Mouse (Mus musculus) lung, postnatal 10 days (tissue): ENCODE measurements around the gene Rusc2.
A peak's percentile ranks its signal among the peaks of the same experiment; 100 is the strongest.

ENCODE experiments used
- DNase-seq: peaks from one replicate; pipeline ENCODE4 v3.0.0; 2021

The Rusc2 gene

DNA sequence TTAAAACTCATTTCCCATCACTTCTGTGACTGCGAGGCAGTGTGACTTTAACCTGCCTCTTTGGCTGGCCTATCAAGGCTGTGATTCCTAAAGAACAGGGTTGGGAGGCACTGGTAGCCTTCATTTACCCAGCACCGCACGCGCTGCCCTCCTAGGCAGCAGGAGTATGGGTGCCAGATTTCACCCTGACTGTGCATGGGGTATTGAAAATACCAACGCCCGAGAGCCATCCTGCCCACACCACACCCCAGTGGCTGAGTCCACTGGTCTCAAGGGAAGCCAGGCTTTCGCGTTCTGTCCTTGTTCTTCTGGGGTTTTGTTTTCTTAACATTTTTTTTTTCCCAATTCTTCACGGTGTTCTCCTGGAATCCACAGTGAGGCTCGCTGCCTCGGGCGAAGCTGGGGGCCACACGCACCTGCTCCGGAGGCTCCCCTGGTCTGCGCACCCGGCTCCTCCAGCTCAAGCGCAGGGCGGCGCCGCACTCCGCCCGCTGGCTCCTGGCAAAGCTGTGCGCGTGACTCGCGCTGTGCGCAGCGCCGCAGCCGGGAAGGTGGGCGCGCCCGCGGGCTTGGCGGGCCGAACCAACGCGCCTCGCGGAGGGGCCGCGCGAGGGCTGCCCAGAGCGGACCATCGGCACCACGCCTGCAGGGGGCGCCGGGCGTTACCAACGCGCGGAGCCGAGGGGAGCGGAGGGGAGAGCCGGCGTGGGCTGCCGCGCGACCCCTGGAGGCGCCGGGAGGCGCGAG lies at the start of gene Rusc2:
Gene Rusc2 (plus strand): TSS at position 572 of the 747 bp plus-strand sequence.
- peak; percentile 94 for DNase-seq

DNA sequence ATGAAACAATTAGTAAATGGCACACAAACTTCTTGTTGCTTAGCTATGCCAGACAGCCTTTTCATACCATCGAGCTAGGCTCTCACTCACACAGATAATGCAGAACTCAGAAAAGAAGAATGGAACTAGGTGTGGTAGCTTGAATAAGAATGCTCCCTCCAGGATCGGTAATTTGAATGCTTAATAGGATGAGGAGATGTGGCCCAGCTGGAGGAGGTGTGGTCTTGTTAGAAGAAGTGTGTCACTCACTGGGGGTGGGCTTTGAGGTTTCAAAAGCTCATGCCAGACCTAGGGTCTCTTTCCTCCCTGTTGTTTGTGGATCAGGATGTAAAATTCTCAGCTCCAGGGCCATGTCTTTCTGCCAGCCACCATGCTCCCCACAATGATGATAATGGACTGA lies 47.0 kb upstream of the Rusc2 start:
- DNase-seq, result no peak

DNA sequence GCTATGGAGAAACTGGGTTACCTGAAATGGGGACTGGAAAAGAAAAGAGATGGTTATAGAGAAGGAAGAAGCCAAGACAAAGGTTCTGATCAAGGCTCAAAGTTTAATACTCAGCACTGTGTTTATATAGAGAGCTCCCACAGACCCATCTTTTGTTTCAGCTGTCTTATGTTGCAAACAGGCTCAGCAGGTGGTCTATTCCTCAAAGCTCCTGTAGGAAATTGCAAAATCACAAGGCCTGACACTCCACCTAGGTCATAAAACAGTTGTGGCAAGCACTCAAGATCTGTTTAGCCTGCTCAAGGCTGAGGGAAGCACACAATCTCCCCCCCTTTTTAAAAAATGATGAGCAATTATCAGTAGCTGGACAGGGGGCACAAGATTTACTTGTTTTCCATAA lies 45.6 kb upstream of the Rusc2 start:
- no peak for DNase-seq

DNA sequence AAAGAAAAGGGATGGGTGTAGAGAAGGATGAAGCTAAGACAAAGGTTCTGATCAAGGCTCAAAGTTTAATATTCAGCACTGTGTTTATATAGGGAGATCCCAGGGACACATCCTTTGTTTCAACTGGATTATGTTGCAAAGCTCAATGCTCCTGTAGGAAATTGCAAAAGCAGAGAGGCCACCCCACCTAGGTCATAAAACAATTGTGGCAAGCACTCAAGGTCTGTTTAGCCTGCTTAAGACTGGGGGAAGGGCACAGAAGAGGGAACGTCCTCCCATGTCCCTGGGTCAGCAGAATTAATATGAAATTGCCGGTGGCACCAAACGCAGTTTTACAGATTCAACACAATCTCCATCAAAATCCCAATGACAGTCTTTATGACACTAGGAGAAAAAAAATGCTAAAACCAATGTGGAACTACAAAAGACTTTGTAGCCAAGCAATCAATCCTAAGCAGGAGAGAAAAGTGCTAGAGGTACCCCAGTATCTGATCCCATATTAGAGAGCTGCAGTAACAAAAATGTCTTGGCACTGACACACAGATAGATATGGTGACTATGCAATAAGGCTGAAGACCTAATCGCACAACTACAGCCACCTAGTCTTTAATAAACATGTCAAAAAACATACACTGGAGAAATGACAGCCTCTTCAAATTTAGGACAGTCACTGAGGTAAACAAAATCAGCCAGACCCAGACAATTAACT lies 41.5 kb upstream of the Rusc2 start:
- DNase-seq, result peak; percentile 46

DNA sequence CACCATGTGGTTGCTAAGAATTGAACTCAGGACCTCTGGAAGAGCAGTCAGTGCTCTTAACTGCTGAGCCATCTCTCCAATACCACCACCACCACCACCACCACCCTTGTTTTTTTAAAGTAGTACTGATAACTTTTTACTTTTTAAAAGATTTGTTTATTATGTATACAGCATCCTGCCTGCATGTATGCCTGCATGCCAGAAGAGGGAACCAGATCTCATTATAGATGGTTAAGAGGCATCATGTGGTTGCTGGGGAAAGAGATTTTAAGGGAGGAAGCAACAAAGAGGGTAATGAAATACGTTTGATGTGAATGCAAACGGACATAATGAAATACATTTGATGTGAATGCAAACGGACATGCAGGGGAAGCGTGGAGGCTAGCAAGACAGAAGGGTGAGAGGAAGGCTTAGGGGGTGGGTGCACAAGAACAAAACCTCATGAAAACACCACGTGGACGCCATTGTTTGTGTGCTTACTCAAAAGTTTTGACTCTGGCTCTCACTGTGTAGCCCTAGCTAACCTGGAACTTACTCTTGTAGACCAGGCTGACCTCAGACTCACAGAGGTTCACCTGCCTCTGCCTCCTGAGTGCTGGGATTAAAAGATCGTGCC lies 40.4 kb upstream of the Rusc2 start:
- DNase-seq, result no peak

DNA sequence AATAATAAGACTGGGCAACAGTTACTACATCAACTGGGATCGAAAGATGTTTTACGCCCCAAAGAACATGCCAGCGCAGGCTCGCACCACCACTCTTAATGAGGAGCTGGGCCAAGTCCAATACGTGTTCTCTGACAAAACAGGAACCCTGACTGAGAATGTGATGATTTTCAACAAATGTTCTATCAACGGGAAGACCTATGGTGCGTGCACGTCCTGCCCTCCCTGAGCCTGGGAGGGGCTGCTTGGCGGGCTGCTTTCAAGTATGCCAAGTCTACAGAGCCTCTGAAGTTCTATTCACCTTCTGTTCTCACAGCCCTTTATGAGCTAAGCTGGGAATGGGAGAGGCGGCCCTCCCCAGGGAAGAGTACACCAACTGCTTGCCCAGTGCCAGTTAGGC lies 39.3 kb upstream of the Rusc2 start:
- no peak for DNase-seq

DNA sequence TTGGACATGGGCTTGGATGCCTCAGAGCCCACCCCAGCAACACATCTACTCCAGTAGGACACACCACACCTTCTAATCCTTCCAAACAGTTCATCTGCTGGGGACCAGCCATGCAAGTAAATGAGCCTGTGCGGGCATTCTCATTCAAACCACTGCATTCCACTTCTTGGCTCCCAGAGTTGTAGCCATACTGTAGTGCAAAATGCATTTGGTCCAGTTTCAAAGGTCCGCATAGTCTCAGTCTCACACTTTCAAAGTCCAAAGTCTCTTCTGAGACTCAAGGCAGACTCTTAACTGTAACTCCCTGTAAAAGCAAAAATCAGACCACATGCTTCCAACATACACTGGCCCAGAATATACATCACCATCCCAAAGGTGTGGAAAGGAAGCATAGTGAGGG lies 36.8 kb upstream of the Rusc2 start:
- DNase-seq, result no peak

DNA sequence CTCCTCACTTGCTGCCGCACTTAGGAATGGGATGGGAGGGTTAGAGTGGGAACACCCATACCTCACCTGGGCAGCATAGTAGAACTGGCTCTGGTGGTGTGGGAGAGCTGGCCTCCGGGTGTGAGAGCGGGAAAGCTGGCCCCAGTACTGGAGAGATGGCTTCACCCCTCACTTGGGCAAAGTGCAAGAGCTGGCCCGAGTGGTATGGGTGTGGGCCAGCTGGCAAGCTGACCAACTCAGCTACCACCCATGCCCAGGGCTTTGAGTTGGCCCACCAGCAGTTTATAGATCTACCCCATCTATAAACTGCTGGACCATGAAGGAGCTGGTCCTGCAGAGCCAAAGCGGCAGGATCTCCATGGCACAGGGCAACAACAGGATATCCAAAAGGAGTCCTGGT lies 32.6 kb upstream of the Rusc2 start:
- DNase-seq, result no peak

DNA sequence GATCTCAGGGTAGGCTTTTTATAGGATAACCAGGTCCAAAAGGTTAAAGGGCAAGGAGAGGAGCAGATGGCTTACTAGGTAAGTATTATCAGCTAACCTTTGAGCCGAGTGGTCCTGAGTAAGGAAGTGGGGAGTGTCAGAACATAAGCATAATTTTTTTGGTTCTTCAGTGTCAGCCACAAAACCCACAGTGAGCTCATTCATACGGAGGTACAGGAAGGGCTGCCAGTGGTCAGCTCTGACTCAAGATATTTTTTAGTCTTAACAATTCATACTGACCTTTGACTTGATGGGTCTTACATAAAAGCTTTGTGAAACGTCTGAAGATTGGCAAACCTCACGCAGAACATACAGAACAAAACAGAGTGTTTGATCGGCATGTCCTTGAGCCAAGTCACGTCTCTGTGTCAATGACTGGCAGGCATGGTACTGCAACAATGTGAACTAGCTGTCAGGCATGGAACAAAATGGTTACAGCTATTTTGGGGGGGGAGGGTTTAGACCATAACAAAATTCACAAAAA lies 31.7 kb upstream of the Rusc2 start:
- no peak for DNase-seq

DNA sequence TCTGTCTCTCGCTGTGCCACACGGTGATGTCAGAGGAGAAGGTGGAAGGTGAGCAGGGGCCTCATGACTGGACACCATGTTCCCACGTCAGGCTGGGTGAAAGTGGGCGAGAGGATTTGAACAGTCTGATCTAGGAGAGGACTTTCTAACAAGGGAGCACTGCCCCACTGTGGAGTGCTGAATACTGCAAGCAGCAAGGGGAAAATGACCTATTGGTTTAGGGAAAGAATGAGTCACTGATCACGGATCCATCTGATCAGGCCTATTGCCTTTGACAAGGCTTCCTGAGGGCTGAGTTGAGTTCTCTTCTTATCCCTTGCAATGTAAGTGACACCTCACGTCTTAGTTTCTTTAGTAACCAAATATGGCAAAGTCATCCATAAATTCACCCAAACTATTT lies 28.1 kb upstream of the Rusc2 start:
- DNase-seq, result no peak

DNA sequence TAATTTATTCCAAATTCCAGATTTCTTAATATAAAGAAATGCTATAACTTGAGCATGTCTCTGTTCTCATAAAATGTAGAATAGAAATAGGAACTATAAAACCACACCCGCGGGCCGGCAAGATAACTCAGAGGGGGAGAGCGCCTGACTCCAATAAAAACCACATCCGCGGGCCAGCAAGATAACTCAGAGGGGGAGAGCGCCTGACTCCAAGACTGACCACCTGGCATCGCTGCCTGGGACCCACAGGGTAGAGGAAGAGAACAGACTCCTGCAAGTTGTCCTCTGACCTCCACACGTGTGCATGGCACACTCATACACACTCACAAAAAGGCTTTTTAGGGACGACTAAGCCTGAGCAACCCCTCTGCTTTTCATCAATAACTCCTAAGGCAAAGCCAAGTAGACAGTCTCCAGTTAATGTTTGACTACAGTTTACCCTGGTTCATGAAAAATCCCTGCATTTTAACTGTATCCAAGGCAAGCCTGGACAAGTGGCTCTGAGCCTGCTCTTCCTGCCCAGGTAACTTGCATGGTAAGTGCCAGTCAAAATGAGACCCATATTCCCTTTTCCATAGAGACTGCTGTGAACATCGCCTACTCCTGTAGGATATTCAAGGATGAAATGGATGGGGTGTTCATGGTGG lies 16.7 kb upstream of the Rusc2 start:
- DNase-seq, result no peak

DNA sequence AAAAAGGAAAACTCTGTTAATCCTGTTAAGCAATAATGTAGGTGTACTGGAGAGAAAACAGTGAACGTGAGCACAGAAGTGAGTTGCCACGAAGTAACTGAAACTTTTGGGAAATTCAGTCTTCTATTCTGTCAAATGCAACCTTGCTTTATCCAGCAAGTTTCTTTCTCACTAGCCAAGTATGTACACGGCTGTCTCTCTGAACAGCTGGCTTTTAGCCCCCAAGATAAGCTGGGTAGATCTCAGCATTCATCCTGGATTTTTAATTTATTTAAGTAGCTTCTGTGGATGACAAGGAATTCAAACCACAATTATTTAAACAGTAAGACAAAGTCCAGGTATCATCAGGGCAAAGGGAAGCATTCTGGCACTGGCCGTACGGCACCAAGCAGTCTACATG lies 14.5 kb upstream of the Rusc2 start:
- DNase-seq, result no peak

DNA sequence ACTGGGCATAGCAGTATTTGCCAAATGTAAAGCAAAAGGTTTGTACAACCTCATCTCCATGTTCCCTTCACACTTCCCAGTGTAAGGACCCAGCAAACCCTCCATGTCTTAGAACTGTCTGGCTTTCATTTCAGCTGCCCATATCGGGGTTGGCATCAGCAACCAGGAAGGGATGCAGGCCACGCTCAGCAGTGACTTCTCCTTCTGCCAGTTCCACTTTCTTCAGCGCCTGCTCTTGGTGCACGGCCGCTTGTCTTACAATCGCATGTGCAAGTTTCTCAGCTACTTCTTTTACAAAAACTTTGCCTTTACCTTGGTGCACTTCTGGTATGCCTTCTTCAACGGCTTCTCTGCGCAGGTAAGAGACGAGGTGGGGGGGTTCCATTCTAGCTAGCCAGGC lies 14.0 kb upstream of the Rusc2 start:
- no peak for DNase-seq

DNA sequence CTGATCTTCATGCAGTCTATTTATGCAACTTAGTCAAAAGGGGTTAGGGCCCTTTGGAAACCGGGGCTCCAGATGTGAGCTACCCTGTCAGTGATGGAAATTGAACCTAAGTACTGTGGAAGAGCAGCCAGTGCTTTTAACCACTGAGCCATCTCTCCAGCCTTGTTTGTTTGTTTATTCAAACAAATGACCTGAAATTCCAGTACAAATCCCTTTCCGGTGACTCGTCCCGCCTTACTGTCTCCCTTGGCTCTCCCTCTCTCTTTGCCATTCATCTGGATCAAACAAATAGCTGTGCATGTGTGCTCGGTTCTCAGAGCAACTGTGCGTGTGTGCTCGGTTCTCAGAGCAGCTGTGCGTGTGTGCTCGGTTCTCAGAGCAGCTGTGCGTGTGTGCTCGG lies 10.4 kb upstream of the Rusc2 start:
- DNase-seq, result no peak

DNA sequence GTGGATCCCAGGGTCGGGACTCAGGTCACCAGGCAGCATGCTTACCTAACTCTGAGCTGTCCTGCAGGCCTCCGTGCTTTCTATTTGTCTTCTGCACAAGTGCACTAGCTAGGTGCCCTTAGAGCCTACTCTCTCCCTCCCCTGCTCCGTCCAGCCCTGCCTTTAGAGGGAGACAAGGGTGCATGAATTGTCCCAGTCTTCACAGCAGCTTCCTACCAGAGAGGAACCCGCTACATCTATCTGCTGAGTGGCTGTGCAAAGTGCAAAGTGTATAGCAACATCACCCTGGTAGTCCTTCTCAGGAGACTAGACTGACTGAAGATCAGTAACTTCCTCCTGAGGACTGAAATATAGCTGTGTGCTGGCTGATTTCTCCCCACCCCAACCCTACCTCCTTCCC lies 9.6 kb upstream of the Rusc2 start:
- DNase-seq, result peak; percentile 37

DNA sequence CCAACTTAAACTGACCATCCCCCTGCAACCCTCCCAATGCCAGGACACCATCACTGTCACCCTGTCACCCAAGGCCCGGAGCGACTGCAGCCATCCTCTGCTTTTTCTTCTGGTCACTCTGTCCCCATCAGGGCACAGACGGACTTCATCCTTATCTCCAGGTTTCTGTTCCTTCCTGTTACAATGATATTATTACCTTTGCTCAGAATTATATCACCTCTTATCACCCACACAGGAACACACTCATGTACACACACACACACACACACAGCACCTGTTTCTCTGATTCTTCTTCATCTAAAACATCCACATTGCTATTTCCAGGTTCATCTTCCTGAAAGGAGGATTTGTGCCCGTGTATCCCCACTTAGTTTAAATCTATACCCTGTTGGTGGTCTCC lies 7.5 kb upstream of the Rusc2 start:
- no peak for DNase-seq

DNA sequence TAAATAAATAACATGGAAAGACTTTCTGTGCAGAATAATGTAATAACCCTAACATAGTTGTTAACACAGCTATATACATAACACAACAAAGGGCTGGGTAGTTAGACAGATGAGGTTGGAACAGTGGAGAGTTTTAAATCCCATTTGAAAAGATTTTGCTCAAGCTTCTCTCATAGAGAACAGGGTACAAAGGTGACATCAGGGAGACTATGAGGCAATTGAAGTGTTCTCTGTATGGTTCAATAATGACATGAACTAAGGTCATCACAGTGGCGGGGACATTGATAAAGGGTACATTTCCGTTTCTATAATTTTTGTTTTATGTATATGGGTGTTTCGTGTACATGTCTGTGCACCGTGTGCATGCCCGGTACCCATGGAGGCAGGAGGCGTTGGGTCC lies 2.2 kb upstream of the Rusc2 start:
- DNase-seq, result no peak

DNA sequence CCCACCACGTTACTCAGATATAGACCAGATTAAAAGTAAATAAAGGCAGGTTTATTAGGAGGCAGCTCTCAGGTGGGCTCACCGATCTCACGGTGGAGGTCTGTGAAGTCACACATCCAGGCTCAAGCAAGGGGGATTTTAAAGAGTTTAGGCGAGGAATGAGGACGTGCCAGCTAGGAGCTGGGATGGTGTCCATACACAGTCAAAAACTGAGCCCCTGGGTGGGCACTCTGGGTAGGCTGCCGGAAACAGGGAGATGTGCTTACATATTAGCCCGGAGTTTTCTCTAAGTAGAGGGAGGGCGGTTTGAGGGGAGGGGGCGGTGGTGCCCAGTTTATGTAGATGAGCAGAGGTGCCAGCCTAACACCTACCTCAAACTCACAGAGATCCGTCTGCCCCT lies 828 bp upstream of the Rusc2 start:
- DNase-seq, result no peak

DNA sequence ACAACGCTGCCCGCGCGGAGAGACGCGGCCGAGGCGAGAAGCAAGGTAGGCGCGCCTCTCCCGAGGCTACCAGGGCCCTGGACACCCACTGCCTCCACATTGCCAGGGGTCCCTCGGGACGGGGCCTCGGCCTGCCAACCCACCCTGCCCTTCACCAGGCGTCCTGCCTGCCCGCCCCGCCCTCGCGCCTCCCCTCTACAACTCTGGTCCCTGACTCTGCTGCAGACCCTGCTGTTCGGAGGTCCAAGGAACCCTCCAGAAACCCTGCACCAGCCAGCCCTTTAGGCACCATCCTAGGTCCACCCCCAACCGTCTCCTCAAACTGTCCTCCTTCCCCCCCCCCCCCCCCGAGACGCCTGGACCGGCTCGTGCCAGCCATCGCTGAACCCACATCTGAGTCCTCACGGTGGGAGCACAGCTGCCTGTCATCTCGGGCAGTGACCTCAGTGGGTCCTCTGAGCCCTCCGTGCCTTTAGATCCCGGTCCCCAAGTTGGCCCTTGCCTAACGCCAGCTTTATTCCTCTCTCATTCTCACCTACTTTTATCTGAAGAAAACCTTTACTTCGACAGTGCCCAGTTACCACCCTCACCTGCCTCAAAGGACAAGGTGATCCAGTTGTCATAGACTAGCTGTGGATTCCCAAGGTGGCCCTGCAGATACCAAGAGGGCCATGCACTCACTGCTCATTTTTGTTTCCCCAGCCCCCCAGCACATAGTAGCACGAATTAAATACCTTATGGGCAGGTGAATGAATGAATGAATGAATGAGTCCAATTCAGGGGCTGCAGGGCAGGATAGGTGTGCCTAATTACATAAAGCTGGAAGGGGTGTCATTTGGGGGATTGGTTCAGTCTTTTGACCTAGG lies 609 bp downstream of the Rusc2 start:
- no peak for DNase-seq

DNA sequence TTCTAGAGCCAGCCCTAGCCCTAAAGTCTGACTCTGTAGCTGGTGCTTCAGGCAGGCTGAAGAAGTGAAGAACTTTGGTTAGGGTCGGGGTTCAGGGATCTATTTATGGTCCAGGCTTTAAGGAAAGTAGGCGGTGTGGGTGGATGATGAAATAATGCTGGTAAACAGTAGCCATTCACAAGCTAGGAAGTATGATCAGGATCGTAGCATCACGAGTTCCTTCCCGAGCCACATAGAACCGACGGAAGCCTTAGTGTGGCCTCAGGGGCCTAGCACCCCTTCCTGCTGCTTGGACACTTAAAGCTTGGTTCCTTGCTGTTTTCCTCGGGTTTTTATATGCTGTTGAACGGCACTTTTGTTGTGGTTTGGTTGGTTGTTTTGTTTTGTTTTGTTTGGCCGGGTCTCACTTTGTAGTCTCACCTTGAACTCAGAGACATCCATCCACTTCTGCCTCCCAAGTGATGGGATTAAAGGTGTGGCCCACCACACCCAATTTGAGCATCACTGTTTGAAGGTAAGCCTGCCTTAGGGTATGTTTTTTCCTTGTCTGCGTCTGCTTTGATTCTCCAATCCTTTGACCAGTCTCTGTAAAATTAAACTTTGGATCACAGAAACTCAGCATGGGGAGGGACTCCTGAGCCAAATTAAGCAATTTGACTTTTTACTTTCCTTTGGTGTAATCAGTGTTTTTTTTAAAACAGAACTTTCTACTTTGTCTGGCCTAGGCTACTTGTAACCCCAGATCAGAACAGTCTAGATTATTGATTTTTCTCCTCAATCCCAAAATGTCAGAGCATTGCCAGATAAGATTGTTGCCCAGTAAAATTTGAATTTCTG lies 1.7 kb downstream of the Rusc2 start:
- DNase-seq, result no peak

DNA sequence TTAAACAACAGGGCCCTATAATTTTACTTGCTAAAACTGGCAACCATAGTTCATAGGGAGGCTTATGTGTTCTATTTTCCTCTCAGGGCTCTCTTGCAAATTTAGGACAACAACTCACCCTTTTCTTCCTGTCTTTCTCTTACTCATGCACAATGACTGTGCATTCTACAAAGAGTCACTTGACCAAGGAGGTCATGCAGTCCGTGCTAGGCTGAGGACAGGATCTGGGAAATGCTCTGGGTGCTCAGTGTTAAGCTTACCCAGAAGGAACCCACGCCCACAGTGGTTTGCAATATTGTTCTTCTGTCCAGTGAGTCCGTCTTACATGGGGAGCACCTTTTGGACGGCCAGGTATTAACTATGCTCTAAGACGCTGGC lies 2.3 kb downstream of the Rusc2 start:
- DNase-seq, result no peak

DNA sequence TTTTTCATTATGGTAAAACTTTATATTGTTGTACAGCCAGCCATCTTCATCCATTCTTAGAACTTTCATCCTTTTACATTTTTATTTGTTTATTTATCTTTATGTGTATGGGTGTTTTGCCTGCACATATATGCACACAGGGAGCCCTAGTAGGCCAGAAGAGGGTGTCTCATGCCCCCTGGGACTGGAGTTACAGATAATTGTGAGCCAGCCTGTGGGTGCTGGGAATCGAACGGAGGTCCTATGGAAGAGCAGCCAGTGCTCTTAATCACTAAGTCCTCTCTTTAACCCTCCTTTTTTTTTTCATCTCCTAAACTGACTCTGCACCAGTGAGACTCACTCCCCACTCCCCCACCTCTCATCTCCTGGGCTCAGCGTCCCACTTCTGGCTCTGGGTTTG lies 2.8 kb downstream of the Rusc2 start:
- no peak for DNase-seq
